Mouse (Mus musculus) intestine, postnatal 0 days (tissue): ENCODE measurements around the gene Wnt4. TPM values are rescaled to one million over a fixed set of nuclear protein-coding genes. Genes with fewer than 3 reads are reported as not detected.

ENCODE experiments used
- ATAC-seq: fragments of 200-750 bp; cut with Nextera tagmentation; 2 replicates; pipeline ENCODE4 v1.8.0; 2017; ENCODE audit warnings: mild to moderate bottlenecking, moderate TSS enrichment, moderate library complexity
- H3K27ac ChIP-seq: fragments of 300-500 bp; sonication (generic); 2 replicates; pipeline ENCODE4 v1.5.1; 2014; ENCODE audit warnings: mild to moderate bottlenecking, low read depth, low read length, moderate library complexity
- H3K27me3 ChIP-seq: fragments of 300-500 bp; sonication (generic); replicated peaks from 2 replicates; pipeline ENCODE4 v1.6.1; 2014; ENCODE audit warnings: low read length, mixed read lengths; ENCODE audit not compliant: control insufficient read depth, insufficient read depth
- H3K36me3 ChIP-seq: fragments of 300-500 bp; sonication (generic); 2 replicates; pipeline ENCODE4 v1.6.1; 2014; ENCODE audit warnings: mild to moderate bottlenecking, moderate library complexity; ENCODE audit not compliant: control insufficient read depth, insufficient read depth
- H3K4me1 ChIP-seq: fragments of 300-500 bp; sonication (generic); replicated peaks from 2 replicates; pipeline ENCODE4 v1.6.1; 2014; ENCODE audit warnings: antibody characterized with exemption, low read length, mixed read lengths; ENCODE audit not compliant: control insufficient read depth, insufficient read depth
- H3K4me2 ChIP-seq: fragments of 300-500 bp; sonication (generic); replicated peaks from 2 replicates; pipeline ENCODE4 v1.6.1; 2014; ENCODE audit warnings: low read depth, mild to moderate bottlenecking, moderate library complexity
- H3K4me3 ChIP-seq: fragments of 300-500 bp; sonication (generic); 2 replicates; pipeline ENCODE4 v1.5.1; 2014; ENCODE audit warnings: low read depth, low read length
- H3K9ac ChIP-seq: fragments of 300-500 bp; sonication (generic); 2 replicates; pipeline ENCODE4 v1.6.1; 2014; ENCODE audit warnings: mild to moderate bottlenecking, low read depth, low read length
- H3K9me3 ChIP-seq: fragments of 300-500 bp; sonication (generic); 2 replicates; pipeline ENCODE4 v1.6.1; 2016; ENCODE audit warnings: mixed run types; ENCODE audit not compliant: control insufficient read depth
- CTCF ChIP-seq: sonication (generic); IDR thresholded peaks from 2 replicates; pipeline ENCODE4 v1.5.1; 2016; ENCODE audit warnings: low read depth, mild to moderate bottlenecking, control low read depth, antibody characterized with exemption, moderate library complexity
- WGBS: fragments of 180-500 bp; shearing (Covaris S2); extraction: QIAGEN DNeasy Blood & Tissue Kit; methylation state at CpG from one replicate; pipeline ENCODE4 v1.1.7; 2014; 5-methylcytosine and 5-hydroxymethylcytosine counted together
- polyA plus RNA-seq: library from polyadenylated mRNA; unstranded; fragments of >200 nt; fragmentation: Nextera tagmentation; extraction: Ambion mirVana; gene quantifications from 2 replicates; pipeline ENCODE4 v1.2.1, GENCODE M21; 2015

Gene Wnt4
- 2.1 and 2.4 TPM in 2 replicates for polyA plus RNA-seq

GRCm38 (mm10) chr4:137277166-137277513 lies at the start of gene Wnt4:
TSS of gene Wnt4 (plus strand) at chr4:137277489.
- peak within 1 kb of the TSS; percentile 95 for H3K4me2 ChIP-seq
- no peaks in the 10 kb centered on the region for H3K36me3 ChIP-seq
- ATAC-seq, result 0 out of 2 replicates have a peak, but pooled peaks have one; percentile 13
- H3K27me3 ChIP-seq, result peaks cover 39% of the 10 kb centered on the region
- no peaks in the 10 kb centered on the region for H3K9me3 ChIP-seq
- no peak within 1 kb of the TSS for H3K27ac ChIP-seq
- no peak for TF ChIP-seq CTCF
- peak within 1 kb of the TSS; percentile 51 for H3K4me3 ChIP-seq
- 0% methylated on average over 5 of the region's 45 CpGs for WGBS
- peak within 1 kb of the TSS; percentile 37; the same call in 1 of the 2 replicates for H3K9ac ChIP-seq
- H3K4me1 ChIP-seq, result 0 out of 2 replicates have a peak, but pooled peaks cover 3% of the 10 kb centered on the region

DNA sequence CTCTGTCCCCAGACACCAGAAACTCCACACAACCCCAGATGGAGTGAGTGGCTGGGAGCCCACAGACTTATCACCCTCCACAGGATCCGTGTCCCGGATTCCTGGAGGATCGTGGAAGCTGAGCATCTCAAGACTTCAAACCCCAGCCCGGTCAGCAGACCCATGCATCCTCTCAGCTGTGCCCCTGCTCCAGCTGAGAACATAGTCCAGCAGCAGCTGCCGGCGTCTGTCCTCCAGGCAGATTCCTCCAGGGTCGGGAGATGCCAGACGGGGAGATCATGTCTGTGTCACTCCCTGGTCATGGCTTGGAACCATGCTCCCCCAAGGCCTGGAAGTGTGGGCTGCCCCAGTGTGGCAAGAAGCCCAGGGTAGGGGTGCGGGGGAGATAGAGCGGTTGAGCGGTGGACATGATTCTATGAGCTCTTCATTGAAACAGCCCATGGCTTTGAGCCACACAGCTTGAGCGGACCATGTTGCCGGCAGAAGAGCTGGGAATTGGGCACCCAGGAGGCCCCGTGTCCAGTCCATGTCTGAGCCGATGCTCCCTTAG lies 48.6 kb upstream of the Wnt4 start:
- no peaks in the 10 kb centered on the region for H3K9me3 ChIP-seq
- 79% methylated on average over 15 of the region's 15 CpGs for WGBS
- no peaks in the 10 kb centered on the region for H3K27me3 ChIP-seq
- no peak overlapping the region for H3K4me2 ChIP-seq
- ATAC-seq, result no peak
- H3K27ac ChIP-seq, result no peak overlapping the region
- TF ChIP-seq CTCF, result no peak
- peaks cover 3% of the 10 kb centered on the region; the same call in 1 of the 2 replicates for H3K4me1 ChIP-seq
- no peaks in the 10 kb centered on the region for H3K36me3 ChIP-seq
- H3K4me3 ChIP-seq, result no peak overlapping the region
- no peak overlapping the region for H3K9ac ChIP-seq

GRCm38 (mm10) chr4:137231494-137232470 lies 45.5 kb upstream of the Wnt4 start:
- H3K4me3 ChIP-seq, result no peak overlapping the region
- no peak for ATAC-seq

GRCm38 (mm10) chr4:137233632-137234031 lies 43.7 kb upstream of the Wnt4 start:
- H3K4me1 ChIP-seq, result peaks cover 3% of the 10 kb centered on the region; the same call in 1 of the 2 replicates
- H3K4me2 ChIP-seq, result no peak overlapping the region
- H3K9me3 ChIP-seq, result no peaks in the 10 kb centered on the region
- no peak for TF ChIP-seq CTCF
- no peak overlapping the region for H3K9ac ChIP-seq
- no peak overlapping the region for H3K4me3 ChIP-seq
- H3K27ac ChIP-seq, result no peak overlapping the region
- no peak for ATAC-seq
- no peaks in the 10 kb centered on the region for H3K36me3 ChIP-seq
- H3K27me3 ChIP-seq, result no peaks in the 10 kb centered on the region
- WGBS, result 59% methylated on average over 5 of the region's 5 CpGs

More at GRCm38 (mm10) chr4:137231494-137232470, 45.5 kb upstream of the Wnt4 start:
- peaks cover 3% of the 10 kb centered on the region; the same call in 1 of the 2 replicates for H3K4me1 ChIP-seq
- 60% methylated on average over 16 of the region's 16 CpGs for WGBS
- no peaks in the 10 kb centered on the region for H3K27me3 ChIP-seq
- H3K4me2 ChIP-seq, result no peak overlapping the region
- H3K36me3 ChIP-seq, result no peaks in the 10 kb centered on the region
- no peak overlapping the region for H3K27ac ChIP-seq
- no peaks in the 10 kb centered on the region for H3K9me3 ChIP-seq
- no peak overlapping the region for H3K9ac ChIP-seq
- TF ChIP-seq CTCF, result no peak

DNA sequence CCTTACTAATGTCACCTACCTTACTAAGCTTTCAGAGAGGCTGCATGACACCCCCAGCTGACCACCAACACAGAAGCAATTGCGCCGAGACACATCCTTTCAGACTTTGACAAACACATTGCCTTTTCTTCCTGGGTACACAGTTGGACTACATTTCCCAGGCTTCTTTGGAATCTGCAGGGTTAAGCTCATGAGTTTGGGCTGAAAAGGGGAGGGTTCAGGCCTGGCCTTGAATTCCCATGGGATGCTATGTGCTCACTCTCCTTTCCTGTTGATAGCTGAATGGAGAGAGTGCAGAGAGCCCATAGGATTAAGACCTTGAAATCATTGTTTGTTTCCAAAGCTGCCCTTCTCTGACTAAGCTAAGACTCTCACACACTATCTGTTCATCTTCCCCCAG lies 42.8 kb upstream of the Wnt4 start:
- peaks cover 3% of the 10 kb centered on the region; the same call in 1 of the 2 replicates for H3K4me1 ChIP-seq
- 93% methylated on average over 2 of the region's 2 CpGs for WGBS
- no peaks in the 10 kb centered on the region for H3K36me3 ChIP-seq
- no peaks in the 10 kb centered on the region for H3K9me3 ChIP-seq
- no peaks in the 10 kb centered on the region for H3K27me3 ChIP-seq
- H3K27ac ChIP-seq, result no peak overlapping the region
- ATAC-seq, result no peak
- H3K4me2 ChIP-seq, result no peak overlapping the region
- TF ChIP-seq CTCF, result no peak
- H3K4me3 ChIP-seq, result no peak overlapping the region
- no peak overlapping the region for H3K9ac ChIP-seq

- H3K9ac ChIP-seq, result no peak overlapping the region
- no peaks in the 10 kb centered on the region for H3K36me3 ChIP-seq
- peaks cover 3% of the 10 kb centered on the region; the same call in 1 of the 2 replicates for H3K4me1 ChIP-seq
- 0 out of 2 replicates have a peak, but pooled peaks cover 4% of the 10 kb centered on the region for H3K9me3 ChIP-seq
- H3K27me3 ChIP-seq, result no peaks in the 10 kb centered on the region
- 47% methylated on average over 9 of the region's 9 CpGs for WGBS
- no peak overlapping the region for H3K27ac ChIP-seq
- ATAC-seq, result no peak
- no peak for TF ChIP-seq CTCF
- H3K4me2 ChIP-seq, result no peak overlapping the region
- H3K4me3 ChIP-seq, result no peak overlapping the region
These were observed 41.9 kb upstream of the Wnt4 start for GRCm38 (mm10) chr4:137235368-137235767.
